Mouse (Mus musculus) spleen, postnatal 36 days (tissue): Measurements from ENCODE around the gene Tcta.
A peak's percentile ranks its signal among the peaks of the same experiment; 100 is the strongest.
"Not testable (repeated sequence)": the region's sequence is repeated elsewhere in the genome, so short reads cannot be mapped to it uniquely, and the experiment has no call there.

Source experiments
- DNase-seq, 2 experiments: peaks; one replicate each; pipeline ENCODE4 v3.0.0; 2022; ENCODE audit warnings: low spot score in 2 of 2, mixed read lengths in 1 of 2

Gene Tcta

GRCm38 (mm10) chr9:108305629-108306520, at the start of gene Tcta, which contains the start of gene Rhoa:
Tcta (minus strand) TSS chr9:108306160.
Rhoa (plus strand) TSS chr9:108306129.
- DNase-seq: peak; percentile 99 to 100

DNA sequence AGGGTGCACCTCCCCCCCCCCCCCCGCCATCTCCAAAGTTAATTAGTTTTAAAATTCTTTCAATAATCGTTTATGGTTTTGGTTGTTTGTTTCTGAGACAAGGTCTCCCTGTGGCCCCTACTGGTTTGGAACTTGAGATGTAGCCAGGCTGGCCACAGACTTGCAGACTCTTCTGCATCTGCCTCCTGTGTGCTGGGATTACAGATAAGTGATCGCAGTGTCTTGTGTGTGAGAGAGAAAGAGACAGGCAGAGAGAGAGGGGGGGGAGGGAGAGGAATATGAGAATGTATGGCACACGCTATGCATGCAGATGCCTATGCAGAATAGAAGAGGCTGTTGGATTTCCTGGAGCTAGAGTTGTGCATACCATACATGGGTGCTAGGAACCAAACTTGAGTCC, 43.8 kb upstream of the Tcta start:
- no peak for DNase-seq

DNA sequence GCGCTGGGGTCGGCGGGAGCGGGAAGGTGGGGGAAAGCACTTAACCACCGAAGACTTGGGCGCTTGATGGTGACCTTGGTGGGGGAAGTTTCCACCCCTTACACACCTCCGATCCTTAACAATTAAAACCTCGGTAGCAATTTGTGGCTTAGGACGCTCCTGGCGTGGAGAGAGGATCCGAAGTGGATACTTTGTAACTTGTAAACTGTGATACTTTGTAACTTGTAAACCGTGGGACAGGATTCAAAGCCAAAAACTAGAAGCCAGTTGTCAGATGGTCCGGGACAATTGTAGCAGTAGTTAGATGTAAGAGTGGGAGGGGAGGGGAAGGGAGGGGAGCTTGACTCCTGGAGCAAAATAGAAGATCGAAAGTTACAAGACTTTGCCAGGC, 42.3 kb upstream of the Tcta start:
- no peak for DNase-seq

GRCm38 (mm10) chr9:108347540-108348289, 41.8 kb upstream of the Tcta start, which contains the start of gene Usp4:
Usp4 (plus strand) TSS chr9:108347853.
- DNase-seq: peak; percentile 89 to 90

DNA sequence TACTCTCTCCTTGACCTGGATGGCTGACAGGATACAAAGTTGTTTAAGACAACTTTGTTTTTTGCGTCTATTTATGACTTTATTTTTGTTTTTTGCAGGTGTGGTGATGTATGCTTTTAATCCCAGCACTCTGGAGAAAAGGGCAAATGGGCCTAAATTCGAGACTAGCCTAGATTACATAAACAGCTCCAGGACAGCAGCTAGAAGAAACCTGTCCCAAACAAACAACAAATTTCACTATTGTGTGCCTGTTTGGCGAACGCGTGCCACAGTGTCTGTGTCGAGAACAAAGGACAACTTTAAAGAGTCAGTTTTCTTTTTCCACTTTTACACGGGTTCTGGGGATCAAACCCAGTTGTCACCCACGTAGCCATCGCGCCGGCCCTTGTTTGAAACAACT, 41.1 kb upstream of the Tcta start:
- no peak for DNase-seq

DNA sequence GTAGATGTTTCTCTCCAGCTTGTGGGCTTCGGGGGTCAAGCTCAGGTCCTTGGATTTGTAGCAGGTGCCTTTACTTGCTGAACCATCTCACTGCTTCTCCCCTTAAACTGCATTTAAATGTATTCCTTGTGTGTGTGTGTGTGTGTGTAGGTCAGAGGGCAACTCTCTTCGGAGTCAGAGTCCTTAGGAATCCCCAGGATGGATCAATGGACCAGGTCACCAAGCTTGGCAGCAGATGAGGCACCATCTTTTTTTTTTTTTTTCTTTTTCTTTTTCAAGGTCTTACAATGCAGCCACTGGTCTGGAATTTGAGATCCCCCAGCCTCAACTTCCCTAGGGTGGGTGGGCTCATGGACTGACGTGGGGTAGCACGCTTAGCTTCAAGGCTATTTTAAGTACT, 38.5 kb upstream of the Tcta start:
- DNase-seq: no peak

GRCm38 (mm10) chr9:108343835-108344234, 37.9 kb upstream of the Tcta start:
- DNase-seq: peak in 1 of 2 experiments; percentile 18

DNA sequence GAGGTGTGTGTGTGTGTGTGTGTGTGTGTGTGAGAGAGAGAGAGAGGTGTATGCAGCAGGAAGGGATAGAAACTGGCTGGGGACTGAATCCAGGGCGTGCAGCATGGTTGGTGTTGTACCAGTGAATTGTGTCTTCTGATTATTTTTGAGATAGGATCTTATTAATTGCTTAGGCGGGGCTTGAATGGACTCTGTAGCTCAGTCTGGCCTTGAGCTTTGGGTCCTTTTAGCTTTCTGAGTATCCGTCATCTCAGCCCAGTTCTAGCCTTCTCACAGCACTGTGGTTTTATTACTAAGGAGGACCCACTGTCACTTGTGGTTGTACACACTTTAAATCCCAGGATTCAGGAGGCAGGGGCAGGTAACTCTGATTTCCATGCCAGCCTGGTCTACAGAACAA, 37.4 kb upstream of the Tcta start:
- peak in 1 of 2 experiments; percentile 29 for DNase-seq

DNA sequence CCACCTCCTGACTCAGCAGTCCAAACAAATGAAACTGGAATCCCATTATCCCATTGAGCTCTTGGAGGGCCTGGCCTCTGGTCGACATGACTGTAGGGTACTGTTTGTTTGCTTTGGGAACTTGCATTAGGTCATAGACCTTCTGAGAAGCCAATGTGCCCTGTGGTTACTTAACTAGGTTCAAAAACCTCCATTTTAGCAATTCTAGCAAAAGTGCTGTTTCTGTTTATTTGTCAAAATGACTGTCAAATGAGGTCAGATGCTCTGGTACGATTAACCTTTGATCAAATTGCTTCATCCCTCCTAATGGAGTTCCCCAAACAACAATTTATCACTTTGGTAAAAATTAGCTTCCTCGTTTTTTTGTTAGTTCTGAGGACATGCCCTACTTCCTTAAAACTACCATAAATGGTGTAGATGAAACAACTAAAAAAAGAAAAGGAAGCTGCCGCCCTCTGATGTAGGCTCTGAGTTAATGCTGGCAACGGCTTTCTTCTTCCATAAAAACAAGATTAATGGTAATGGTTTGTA, 36.4 kb upstream of the Tcta start:
- DNase-seq: peak; percentile 49 to 69

- DNase-seq: no peak
These were observed 35.8 kb upstream of the Tcta start for GRCm38 (mm10) chr9:108341801-108342200.

GRCm38 (mm10) chr9:108341139-108341475, 35.1 kb upstream of the Tcta start:
- DNase-seq: no peak

DNA sequence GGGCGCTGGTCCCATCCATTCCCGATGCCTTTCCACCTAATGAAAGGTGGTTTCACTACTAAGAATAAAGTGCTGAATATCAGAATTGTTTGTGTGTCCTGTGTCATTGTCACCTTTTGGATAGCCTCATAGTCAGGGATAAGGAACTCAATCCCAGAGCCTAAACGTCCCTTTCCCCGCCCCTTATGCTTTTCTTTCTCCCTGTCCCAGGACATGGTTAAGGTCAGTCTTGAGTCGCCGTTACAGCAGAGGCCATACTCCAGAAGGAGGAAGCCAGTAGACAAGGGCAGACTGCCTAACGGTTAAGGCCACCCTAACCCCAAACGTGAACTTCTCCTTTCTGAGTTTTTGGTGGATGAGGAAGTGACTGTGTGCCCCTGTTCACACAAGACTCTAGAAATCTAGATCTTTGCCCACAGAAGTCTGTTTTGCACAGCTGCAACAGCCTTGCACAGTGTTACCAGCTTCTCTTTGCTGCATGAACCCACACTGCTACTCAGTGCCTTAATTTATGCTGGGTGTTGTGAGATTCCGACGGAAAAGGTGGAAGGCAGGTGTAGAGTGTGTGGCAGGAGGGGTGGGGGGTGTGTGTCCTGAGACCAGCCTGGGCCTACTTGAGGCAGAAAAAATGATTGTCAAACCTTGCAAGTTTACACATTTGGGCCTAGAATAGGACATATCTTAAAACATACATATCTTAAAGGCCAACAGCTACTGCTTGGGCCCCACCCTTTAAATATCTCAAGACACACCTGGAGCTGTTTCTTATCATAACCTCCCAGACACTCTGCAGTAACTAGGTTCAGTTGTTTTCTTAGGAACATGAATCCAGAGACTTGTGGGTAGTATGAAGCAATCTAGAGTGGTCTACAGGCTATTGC, 34.5 kb upstream of the Tcta start:
- peak; percentile 80 to 82 for DNase-seq

GRCm38 (mm10) chr9:108339886-108340257, 33.9 kb upstream of the Tcta start:
- peak; percentile 27 to 42 for DNase-seq

DNA sequence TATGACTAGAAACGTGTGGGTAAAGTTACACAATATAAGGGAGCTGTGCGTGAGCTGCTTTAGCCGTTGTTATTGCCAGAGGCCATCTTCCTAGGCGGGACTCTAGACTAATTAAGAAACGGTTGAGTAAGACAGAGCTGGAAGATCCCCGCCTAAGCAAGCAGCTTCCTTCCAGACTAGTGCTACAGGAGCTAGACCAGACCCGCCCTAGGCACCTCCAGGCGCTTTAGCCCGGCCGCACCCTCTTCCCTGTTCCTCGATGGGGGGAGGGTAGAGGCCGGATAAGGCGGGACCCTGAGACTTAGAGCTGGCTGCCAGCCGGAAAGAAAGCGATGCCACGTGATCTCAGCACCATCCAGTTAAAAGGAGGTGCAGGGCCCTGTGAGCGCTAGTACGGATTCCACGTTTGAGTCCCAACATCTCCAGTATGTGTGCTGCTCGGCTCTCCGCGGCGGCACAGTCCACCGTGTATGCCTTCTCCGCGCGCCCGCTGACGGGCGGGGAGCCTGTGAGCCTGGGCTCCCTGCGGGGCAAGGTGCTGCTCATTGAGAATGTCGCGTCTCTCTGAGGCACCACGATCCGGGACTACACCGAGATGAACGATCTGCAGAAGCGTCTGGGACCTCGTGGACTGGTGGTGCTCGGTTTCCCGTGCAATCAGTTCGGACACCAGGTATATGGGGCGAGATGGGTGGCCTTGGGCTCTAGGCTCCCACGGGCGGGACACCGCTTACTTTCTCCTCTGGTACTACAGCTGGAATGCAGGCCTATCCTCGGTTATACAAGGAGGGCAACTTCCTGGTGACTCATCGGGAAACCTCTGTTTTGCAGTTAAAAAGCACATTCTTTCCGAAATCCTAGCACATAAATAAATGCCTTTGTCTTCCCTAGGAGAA, 33.2 kb upstream of the Tcta start, which contains the start of gene Gpx1:
Gene Gpx1, plus strand, starts transcription at position 18 of the 896 bp plus-strand sequence.
- DNase-seq: peak; percentile 95 to 96

DNA sequence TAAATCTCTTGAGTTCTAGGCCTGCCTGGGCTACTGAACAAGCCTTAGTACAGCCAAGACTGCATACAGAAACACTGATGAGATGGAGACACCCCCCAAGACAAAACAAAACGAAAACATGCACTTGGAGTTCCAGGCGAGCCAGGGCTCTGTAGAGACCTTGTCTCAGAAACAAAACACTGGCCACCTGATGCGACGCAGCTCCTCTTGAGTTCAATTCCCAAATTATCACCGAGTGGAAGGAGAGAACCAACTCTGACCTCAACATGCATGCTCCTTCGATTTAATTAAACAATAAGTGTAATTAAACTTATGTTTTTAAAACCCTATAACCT, 32.6 kb upstream of the Tcta start:
- no peak for DNase-seq

DNA sequence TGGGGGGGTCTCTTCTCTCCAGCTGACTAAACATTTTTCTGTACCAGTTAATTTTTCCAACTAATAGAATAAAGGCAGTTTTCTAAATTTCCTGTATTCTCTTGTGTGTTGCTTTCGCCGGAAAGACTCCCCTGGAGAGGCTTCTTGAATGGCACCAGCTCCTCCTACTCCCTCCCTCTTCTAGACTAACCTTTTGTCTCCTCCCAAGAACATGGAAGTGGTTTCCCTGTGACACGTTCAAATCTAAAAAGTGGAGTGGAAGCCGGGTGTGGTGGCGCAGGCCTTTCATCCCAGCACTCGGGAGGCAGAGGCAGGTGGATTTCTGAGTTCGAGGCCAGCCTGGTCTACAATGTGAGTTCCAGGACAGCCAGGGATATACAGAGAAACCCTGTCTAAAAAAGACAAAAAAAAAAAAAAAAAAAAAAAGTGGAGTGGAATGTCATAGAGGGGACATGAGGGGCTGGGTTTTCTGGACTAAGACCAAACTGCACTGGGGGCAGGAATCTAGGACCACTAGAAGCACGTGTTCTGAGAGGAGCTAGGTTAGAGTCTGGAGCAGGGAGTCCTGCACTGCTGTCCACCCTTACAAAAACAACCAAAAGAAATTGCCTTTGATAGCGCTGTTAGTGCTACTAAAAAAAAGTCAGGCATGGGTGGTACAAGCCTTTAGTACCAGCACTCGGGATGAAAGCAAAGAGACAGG, 32.0 kb upstream of the Tcta start:
- no peak for DNase-seq

DNA sequence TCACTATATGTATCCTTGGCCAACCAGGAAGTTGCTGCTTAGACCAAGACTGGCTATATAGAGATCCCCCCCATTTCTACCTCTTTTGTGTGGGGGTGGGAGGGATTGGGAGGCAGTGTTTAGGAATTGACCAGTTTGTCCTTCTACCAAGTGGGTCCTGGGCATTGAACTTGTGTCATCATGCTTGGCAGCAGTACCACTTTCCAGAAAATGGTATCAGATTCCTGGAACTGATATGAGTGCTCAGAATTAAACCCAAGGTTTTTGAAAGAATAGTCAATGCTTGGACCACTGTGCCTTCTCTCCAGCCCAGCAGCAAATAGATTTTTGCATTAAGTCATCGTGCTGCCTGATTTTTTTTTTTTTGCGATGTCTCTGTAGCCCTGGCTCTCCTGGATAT, 19.9 kb upstream of the Tcta start:
- DNase-seq: no peak

- DNase-seq: no peak
These were observed 18.8 kb upstream of the Tcta start for GRCm38 (mm10) chr9:108324784-108325183.

- not testable (repeated sequence) for DNase-seq
These were observed 16.1 kb upstream of the Tcta start for GRCm38 (mm10) chr9:108322054-108322453.

GRCm38 (mm10) chr9:108318462-108318861, 12.5 kb upstream of the Tcta start:
- no peak for DNase-seq
